In the genomic region with DNA sequence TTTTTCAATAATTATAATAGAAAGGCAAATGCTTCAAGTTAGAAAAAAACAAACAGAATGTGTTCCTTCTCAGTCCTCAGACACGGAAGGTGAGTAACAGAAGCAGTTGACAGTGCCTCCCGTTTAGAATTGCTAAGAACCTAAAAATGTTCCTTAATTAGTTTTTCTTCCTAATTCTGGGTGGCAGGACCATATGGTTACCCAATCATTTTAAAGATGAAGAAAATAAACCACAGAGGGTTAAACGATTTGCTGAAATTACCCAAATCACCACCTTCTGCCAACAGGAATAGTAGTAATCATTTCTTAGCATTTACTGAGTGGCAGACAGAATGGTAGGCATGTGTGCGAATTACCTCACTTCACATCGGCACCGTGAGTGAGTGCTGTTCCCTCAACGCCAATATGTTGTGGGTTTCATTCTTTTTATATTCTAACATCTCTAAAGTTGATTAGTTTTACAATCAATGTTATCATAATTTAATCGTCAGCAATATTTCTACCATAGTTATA, we compare ENCODE assay signal across 16 mouse cellular contexts.
"Had no signal": no experiment of that assay in that cellular context is flagged by ENCODE, and none has a peak within 500 bp of the region (broad histone marks: within the 10 kb centered on the region; RNA-seq: fewer than 3 reads in every experiment).

No protein-coding gene starts in this region.

- H3K4me1 ChIP-seq: megakaryocyte, embryonic 14.5 days; neural tube, embryonic 12.5 days; stomach, embryonic 15.5 days had no signal

- H3K9me3 ChIP-seq: megakaryocyte, embryonic 14.5 days; midbrain, embryonic 13.5 days; midbrain, embryonic 15.5 days; neural tube, embryonic 12.5 days; stomach, embryonic 15.5 days had no signal

- H3K36me3 ChIP-seq: midbrain, embryonic 13.5 days; midbrain, embryonic 15.5 days; neural tube, embryonic 12.5 days; stomach, embryonic 15.5 days had no signal

- H3K27ac ChIP-seq: macrophage; midbrain, embryonic 13.5 days; midbrain, embryonic 15.5 days; neural tube, embryonic 12.5 days; stomach, embryonic 15.5 days; stomach, postnatal 0 days had no signal

- DNase-seq: lung, adult 18-20 months; lung, embryonic 14.5 days; lung, postnatal 14 days; lung, postnatal 36 days; right cerebral cortex, postnatal 14 days; thymus, adult 2 months; thymus, postnatal 25 days; thymus, postnatal 4 days had no signal

- H3K4me3 ChIP-seq: megakaryocyte, embryonic 14.5 days; midbrain, embryonic 13.5 days; midbrain, embryonic 15.5 days; neural tube, embryonic 12.5 days; stomach, embryonic 15.5 days had no signal

- H3K9ac ChIP-seq: lung, embryonic 14.5 days; midbrain, embryonic 13.5 days; midbrain, embryonic 15.5 days; neural tube, embryonic 12.5 days; stomach, embryonic 15.5 days had no signal

- H3K4me2 ChIP-seq: lung, embryonic 14.5 days; midbrain, embryonic 11.5 days; midbrain, embryonic 13.5 days; midbrain, embryonic 15.5 days; neural tube, embryonic 12.5 days; stomach, embryonic 15.5 days had no signal

- ATAC-seq: midbrain, embryonic 13.5 days; midbrain, embryonic 15.5 days had no signal

- H3K27me3 ChIP-seq: midbrain, embryonic 15.5 days; neural tube, embryonic 12.5 days; stomach, embryonic 15.5 days had no signal
